Mouse (Mus musculus) neural tube, embryonic 11.5 days (tissue): ENCODE measurements around the gene Kcnmb4. TPM values are rescaled to one million over a fixed set of nuclear protein-coding genes. Genes with fewer than 3 reads are reported as not detected.
A peak's percentile ranks its signal among the peaks of the same experiment; 100 is the strongest.

Experiments used
- ATAC-seq: fragments of 200-750 bp; cut with Nextera tagmentation; 2 replicates; pipeline ENCODE4 v1.8.0; 2017; ENCODE audit warnings: moderate number of reproducible peaks, mild to moderate bottlenecking, moderate TSS enrichment, moderate library complexity; ENCODE audit not compliant: insufficient read depth, low FRiP score, low TSS enrichment
- DNase-seq: peaks from one replicate; pipeline ENCODE4 v3.0.0-alpha.2; 2015; ENCODE audit warnings: low spot score
- H3K27ac ChIP-seq: fragments of 300-500 bp; sonication (generic); 2 replicates; pipeline ENCODE4 v1.5.1; 2014; ENCODE audit warnings: low read depth, mild to moderate bottlenecking, low read length
- H3K27me3 ChIP-seq: fragments of 300-500 bp; sonication (generic); 2 replicates; pipeline ENCODE4 v1.6.1; 2014; ENCODE audit warnings: mild to moderate bottlenecking, low read length, mixed read lengths; ENCODE audit not compliant: control insufficient read depth, insufficient read depth
- H3K36me3 ChIP-seq: fragments of 300-500 bp; sonication (generic); 2 replicates; pipeline ENCODE4 v1.6.1; 2014; ENCODE audit warnings: mild to moderate bottlenecking, low read length, moderate library complexity, mixed read lengths; ENCODE audit not compliant: control insufficient read depth, insufficient read depth
- H3K4me1 ChIP-seq: fragments of 300-500 bp; sonication (generic); 2 replicates; pipeline ENCODE4 v1.6.1; 2014; ENCODE audit warnings: low read length, mixed read lengths; ENCODE audit not compliant: control insufficient read depth, insufficient read depth
- H3K4me2 ChIP-seq: fragments of 300-500 bp; sonication (generic); 2 replicates; pipeline ENCODE4 v1.6.1; 2014; ENCODE audit warnings: low read depth, mild to moderate bottlenecking, moderate library complexity
- H3K4me3 ChIP-seq: fragments of 300-500 bp; sonication (generic); 2 replicates; pipeline ENCODE4 v1.5.1; 2014; ENCODE audit warnings: low read depth, low read length
- H3K9ac ChIP-seq: fragments of 300-500 bp; sonication (generic); 2 replicates; pipeline ENCODE4 v1.6.1; 2014; ENCODE audit warnings: mild to moderate bottlenecking, low read length
- H3K9me3 ChIP-seq: fragments of 300-500 bp; sonication (generic); 2 replicates; pipeline ENCODE4 v1.6.1; 2016; ENCODE audit warnings: low read length; ENCODE audit not compliant: control insufficient read depth
- WGBS: fragments of 180-500 bp; shearing (Covaris S2); extraction: QIAGEN DNeasy Blood & Tissue Kit; methylation state at CpG from one replicate; pipeline ENCODE4 v1.1.7; 2014; 5-methylcytosine and 5-hydroxymethylcytosine counted together
- polyA plus RNA-seq: library from polyadenylated mRNA; unstranded; fragments of >200 nt; fragmentation: Nextera tagmentation; extraction: Ambion mirVana; gene quantifications from 2 replicates; pipeline ENCODE4 v1.2.1, GENCODE M21; 2014

Kcnmb4 gene
- polyA plus RNA-seq, 1 experiment from 2014 or later = 14.1 TPM

DNA sequence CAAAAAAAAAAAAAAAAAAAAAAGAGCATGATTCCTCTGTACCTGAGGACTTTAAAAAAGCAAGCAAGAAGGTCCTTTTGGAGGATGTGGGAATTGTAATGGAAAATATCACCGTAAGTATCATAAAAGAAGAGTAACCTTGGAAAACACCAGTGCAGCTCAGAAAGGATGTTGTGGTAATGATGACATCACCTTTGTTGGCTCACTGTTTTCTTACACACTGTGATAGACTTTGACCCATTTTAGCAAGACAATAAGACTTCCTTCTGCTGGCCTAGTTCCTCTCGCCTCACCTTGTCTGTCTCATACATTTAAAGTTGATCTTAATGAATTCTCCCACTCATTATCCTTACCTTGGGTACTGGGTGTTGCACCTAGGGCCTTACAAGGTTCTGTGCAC lies 51.1 kb downstream of the Kcnmb4 start:
- DNase-seq = no peak
- Histone ChIP-seq H3K4me3 (no peak overlapping the region), H3K4me1 (no peaks in the 10 kb centered on the region), H3K9ac (no peak overlapping the region), H3K4me2 (no peak overlapping the region), H3K27ac (no peak overlapping the region), H3K9me3 (no peaks in the 10 kb centered on the region), H3K36me3 (no peaks in the 10 kb centered on the region), H3K27me3 (no peaks in the 10 kb centered on the region)
- 94% methylated on average over 2 of the region's 2 CpGs for WGBS
- no peak for ATAC-seq

DNA sequence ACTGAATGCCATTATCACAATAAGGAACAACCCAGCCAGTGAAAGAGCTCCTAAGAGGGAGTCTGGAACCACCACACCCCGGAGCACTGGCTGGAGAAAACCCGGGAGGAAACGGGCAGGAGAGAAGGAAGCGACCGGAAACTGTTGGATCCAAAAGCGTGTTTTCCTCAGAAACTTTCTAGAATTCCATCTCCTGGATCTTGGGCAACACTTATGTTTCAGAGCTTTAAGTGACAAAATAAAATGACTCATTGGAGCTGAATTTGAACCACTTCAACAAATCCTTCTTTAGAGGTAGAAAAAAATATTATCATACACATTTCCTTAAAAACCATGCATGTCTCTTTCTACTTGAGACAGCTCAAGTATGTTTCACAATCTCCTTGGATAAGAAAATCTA lies 52.7 kb downstream of the Kcnmb4 start:
- Histone ChIP-seq H3K4me3 (no peak overlapping the region), H3K9ac (no peak overlapping the region), H3K9me3 (no peaks in the 10 kb centered on the region), H3K4me2 (no peak overlapping the region), H3K4me1 (peaks cover 7% of the 10 kb centered on the region), H3K27me3 (no peaks in the 10 kb centered on the region), H3K36me3 (no peaks in the 10 kb centered on the region), H3K27ac (no peak overlapping the region)
- ATAC-seq (no peak), DNase-seq (no peak)
- 81% methylated on average over 6 of the region's 6 CpGs for WGBS

- no peak overlapping the region for H3K4me3 ChIP-seq
- H3K9me3 ChIP-seq = no peaks in the 10 kb centered on the region; the same call in 1 of the 2 replicates
- no peaks in the 10 kb centered on the region for H3K27me3 ChIP-seq
- DNase-seq (no peak), ATAC-seq (no peak)
- WGBS = 73% methylated on average over 24 of the region's 24 CpGs
- no peak overlapping the region for H3K27ac ChIP-seq
- H3K36me3 ChIP-seq = no peaks in the 10 kb centered on the region
- H3K4me1 ChIP-seq = peaks cover 7% of the 10 kb centered on the region
- no peak overlapping the region for H3K9ac ChIP-seq
- H3K4me2 ChIP-seq = no peak overlapping the region
Observed at GRCm38 (mm10) chr10:116418121-116418726, 55.5 kb downstream of the Kcnmb4 start.

DNA sequence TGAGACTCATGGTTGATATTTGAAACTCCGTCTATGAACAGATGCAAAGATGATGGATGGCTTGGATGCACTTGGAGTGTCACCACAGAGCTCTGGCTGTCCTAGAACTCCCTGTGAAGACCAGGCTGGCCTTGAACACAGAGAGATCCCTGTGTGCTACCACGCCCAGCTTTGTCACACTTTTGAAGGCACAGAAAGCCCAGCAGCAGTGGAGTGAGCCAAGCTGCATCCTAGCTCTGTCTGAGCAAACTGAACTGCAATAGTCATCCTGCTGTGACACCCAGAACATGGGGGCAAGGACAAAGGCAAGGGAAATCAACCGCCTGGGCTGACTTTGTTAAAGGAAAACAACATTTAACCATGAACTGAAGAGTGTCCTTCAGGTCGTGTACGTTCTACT lies 57.0 kb downstream of the Kcnmb4 start:
- Histone ChIP-seq H3K4me3 (no peak overlapping the region), H3K36me3 (no peaks in the 10 kb centered on the region), H3K4me2 (no peak overlapping the region), H3K27ac (0 out of 2 replicates have a peak overlapping the region, but pooled peaks have one; percentile 14), H3K9ac (no peak overlapping the region), H3K9me3 (no peaks in the 10 kb centered on the region; the same call in 1 of the 2 replicates), H3K4me1 (peaks cover 7% of the 10 kb centered on the region), H3K27me3 (no peaks in the 10 kb centered on the region)
- ATAC-seq (peak; percentile 43), DNase-seq (no peak)
- WGBS = 66% methylated on average over 5 of the region's 5 CpGs

DNA sequence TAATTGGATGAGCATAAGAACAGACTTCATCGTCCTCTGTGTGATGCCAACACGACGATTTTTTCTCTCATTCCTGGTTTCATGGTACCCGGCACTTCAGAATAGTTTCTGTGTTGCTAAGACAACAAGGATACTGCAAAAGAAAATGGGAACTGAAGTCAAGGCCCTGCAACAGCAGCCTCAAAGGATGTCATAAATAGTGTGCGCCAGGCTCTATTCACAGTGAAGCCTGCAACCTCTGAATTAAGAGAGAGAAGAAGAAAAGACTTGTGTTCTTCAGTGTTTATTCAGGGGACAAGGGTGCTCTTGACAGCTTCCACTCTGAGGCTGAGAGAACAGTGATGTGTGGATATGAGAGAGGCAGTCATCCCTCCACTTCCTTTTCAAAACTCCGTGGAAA lies 57.5 kb downstream of the Kcnmb4 start:
- no peaks in the 10 kb centered on the region; the same call in 1 of the 2 replicates for H3K9me3 ChIP-seq
- H3K27ac ChIP-seq = no peak overlapping the region
- H3K4me3 ChIP-seq = no peak overlapping the region
- no peaks in the 10 kb centered on the region for H3K36me3 ChIP-seq
- no peaks in the 10 kb centered on the region for H3K27me3 ChIP-seq
- ATAC-seq (peak; percentile 83), DNase-seq (peak; percentile 27)
- H3K9ac ChIP-seq = no peak overlapping the region
- no peak overlapping the region for H3K4me2 ChIP-seq
- 38% methylated on average over 6 of the region's 6 CpGs for WGBS
- H3K4me1 ChIP-seq = peaks cover 7% of the 10 kb centered on the region

GRCm38 (mm10) chr10:116410826-116411225 lies 62.9 kb downstream of the Kcnmb4 start:
- Histone ChIP-seq H3K9ac (no peak overlapping the region), H3K27me3 (no peaks in the 10 kb centered on the region), H3K4me3 (no peak overlapping the region), H3K4me2 (no peak overlapping the region), H3K36me3 (no peaks in the 10 kb centered on the region), H3K9me3 (no peaks in the 10 kb centered on the region; the same call in 1 of the 2 replicates), H3K27ac (no peak overlapping the region), H3K4me1 (no peaks in the 10 kb centered on the region)
- no peak for DNase-seq
- ATAC-seq = no peak
- 69% methylated on average over 9 of the region's 9 CpGs for WGBS

DNA sequence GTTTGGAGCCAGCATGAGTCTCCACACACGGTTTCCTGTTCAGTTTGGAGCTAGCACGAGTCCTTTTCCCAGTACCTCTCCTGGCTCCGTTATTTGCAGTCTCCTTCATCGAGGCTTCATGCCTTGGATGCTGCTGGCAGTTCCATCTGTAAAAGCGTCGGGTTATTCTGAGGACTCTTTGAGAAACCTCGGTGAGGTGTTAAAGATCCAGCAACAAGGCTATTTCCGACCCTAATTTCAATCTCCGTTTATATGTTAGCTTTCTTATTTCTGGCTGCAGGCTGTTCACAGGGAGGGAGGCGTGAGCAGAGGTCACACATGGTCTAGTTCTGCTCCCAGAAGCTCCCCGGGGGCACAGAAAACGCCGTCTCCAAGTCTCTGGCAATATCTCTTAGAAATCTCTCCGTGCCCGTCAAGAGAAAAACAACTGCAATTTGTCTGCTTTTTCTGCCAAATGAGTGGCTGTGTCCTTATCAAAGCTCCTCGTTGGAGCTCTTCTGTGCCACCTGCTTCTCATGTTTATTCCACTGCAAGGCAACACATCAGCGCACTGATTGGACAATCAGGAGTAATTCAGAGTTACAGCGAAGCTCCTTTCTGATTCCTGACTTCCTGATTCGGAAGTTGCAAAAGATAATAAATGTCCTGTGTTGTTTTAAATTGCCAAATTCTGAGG lies 65.9 kb downstream of the Kcnmb4 start:
- WGBS = 58% methylated on average over 19 of the region's 19 CpGs
- no peaks in the 10 kb centered on the region for H3K9me3 ChIP-seq
- H3K27me3 ChIP-seq = no peaks in the 10 kb centered on the region
- no peaks in the 10 kb centered on the region for H3K36me3 ChIP-seq
- no peak overlapping the region for H3K27ac ChIP-seq
- no peak overlapping the region for H3K4me2 ChIP-seq
- DNase-seq (no peak), ATAC-seq (no peak)
- H3K4me1 ChIP-seq = no peaks in the 10 kb centered on the region
- no peak overlapping the region for H3K9ac ChIP-seq
- no peak overlapping the region for H3K4me3 ChIP-seq

DNA sequence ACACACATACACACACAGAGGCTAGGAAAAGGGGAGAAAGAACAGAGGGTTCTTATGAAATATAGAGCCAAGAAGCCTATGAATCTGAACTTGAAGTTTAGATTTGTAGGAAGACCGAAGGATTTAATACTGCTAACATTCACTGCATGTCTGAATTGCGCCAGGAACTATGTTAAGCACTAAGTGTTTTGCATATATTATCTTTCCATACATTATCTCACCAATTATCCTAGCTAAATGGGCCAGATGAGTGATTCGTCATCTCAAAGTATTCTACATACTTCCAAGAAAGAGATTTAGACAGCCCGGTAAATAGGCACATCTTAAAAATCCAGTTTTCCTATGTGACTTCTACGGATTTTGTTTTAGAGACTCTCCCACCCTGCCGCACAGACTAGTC lies 68.7 kb downstream of the Kcnmb4 start:
- no peak for ATAC-seq
- Histone ChIP-seq H3K27ac (no peak overlapping the region), H3K4me3 (no peak overlapping the region), H3K4me2 (no peak overlapping the region), H3K4me1 (no peaks in the 10 kb centered on the region), H3K9me3 (no peaks in the 10 kb centered on the region), H3K27me3 (no peaks in the 10 kb centered on the region), H3K9ac (no peak overlapping the region), H3K36me3 (no peaks in the 10 kb centered on the region)
- 94% methylated on average over 6 of the region's 6 CpGs for WGBS
- no peak for DNase-seq

DNA sequence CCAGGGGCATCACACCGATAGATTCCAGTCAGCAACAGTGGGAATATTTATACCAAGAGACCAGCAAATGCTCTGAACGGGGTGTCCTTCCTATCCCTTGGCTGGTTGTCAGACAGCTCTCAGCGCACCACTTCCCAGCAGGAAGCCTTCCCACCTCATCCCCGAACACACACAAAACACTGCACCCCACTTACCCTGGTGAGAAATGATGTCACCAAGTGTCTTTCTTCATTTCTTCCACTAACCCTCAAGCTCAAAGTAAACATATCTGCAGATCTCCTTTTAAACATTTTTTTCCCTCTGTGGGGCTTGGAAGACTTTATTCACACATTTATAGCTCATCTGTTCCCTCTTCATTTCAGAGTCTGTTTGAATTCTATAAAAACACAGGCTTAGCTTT lies 70.0 kb downstream of the Kcnmb4 start:
- Histone ChIP-seq H3K36me3 (no peaks in the 10 kb centered on the region), H3K4me1 (no peaks in the 10 kb centered on the region), H3K4me3 (no peak overlapping the region), H3K9me3 (no peaks in the 10 kb centered on the region), H3K27ac (no peak overlapping the region), H3K9ac (no peak overlapping the region), H3K4me2 (no peak overlapping the region), H3K27me3 (no peaks in the 10 kb centered on the region)
- ATAC-seq (no peak), DNase-seq (no peak)
- WGBS = 81% methylated on average over 4 of the region's 4 CpGs
